Mouse (Mus musculus) intestine, embryonic 15.5 days (tissue): ENCODE measurements around the gene Pan2. TPM values are rescaled to one million over a fixed set of nuclear protein-coding genes. Genes with fewer than 3 reads are reported as not detected.
A peak's percentile ranks its signal among the peaks of the same experiment; 100 is the strongest.

ENCODE experiments used
- ATAC-seq: fragments of 200-750 bp; cut with Nextera tagmentation; 2 replicates; pipeline ENCODE4 v1.8.0; 2017; ENCODE audit warnings: moderate TSS enrichment, moderate library complexity
- H3K27ac ChIP-seq: fragments of 300-500 bp; sonication (generic); 2 replicates; pipeline ENCODE4 v1.5.1; 2015; ENCODE audit warnings: mild to moderate bottlenecking, inconsistent platforms
- H3K27me3 ChIP-seq: fragments of 300-500 bp; sonication (generic); replicated peaks from 2 replicates; pipeline ENCODE4 v1.6.1; 2015; ENCODE audit warnings: inconsistent platforms
- H3K36me3 ChIP-seq: fragments of 300-500 bp; sonication (generic); 2 replicates; pipeline ENCODE4 v1.6.1; 2015; ENCODE audit warnings: inconsistent platforms
- H3K4me1 ChIP-seq: fragments of 300-500 bp; sonication (generic); replicated peaks from 2 replicates; pipeline ENCODE4 v1.6.1; 2015; ENCODE audit warnings: inconsistent platforms
- H3K4me2 ChIP-seq: fragments of 300-500 bp; sonication (generic); replicated peaks from 2 replicates; pipeline ENCODE4 v1.6.1; 2015; ENCODE audit warnings: mild to moderate bottlenecking, inconsistent platforms
- H3K4me3 ChIP-seq: fragments of 300-500 bp; sonication (generic); replicated peaks from 2 replicates; pipeline ENCODE4 v1.5.1; 2015; ENCODE audit warnings: inconsistent platforms
- H3K9ac ChIP-seq: fragments of 300-500 bp; sonication (generic); 2 replicates; pipeline ENCODE4 v1.6.1; 2015; ENCODE audit warnings: inconsistent platforms
- H3K9me3 ChIP-seq: fragments of 300-500 bp; sonication (generic); 2 replicates; pipeline ENCODE4 v1.6.1; 2016; ENCODE audit warnings: inconsistent platforms
- WGBS: fragments of 180-500 bp; shearing (Covaris S2); methylation state at CpG from one replicate; pipeline ENCODE4 v1.1.7; 2015; 5-methylcytosine and 5-hydroxymethylcytosine counted together
- polyA plus RNA-seq: library from polyadenylated mRNA; unstranded; fragments of >200 nt; fragmentation: Nextera tagmentation; extraction: Ambion mirVana; gene quantifications from 2 replicates; pipeline ENCODE4 v1.2.1, GENCODE M21; 2015

Gene Pan2
- polyA plus RNA-seq, 1 experiment from 2014 or later, result 26.2 TPM

GRCm38 (mm10) chr10:128296370-128297090 lies 6.6 kb upstream of the Pan2 start:
- no peak overlapping the region for H3K27ac ChIP-seq
- peaks cover 10% of the 10 kb centered on the region; the same call in 1 of the 2 replicates for H3K4me1 ChIP-seq
- H3K27me3 ChIP-seq, result no peaks in the 10 kb centered on the region
- no peak overlapping the region for H3K9ac ChIP-seq
- H3K36me3 ChIP-seq, result 0 out of 2 replicates have a peak, but pooled peaks cover 3% of the 10 kb centered on the region
- no peak for ATAC-seq
- H3K4me2 ChIP-seq, result no peak overlapping the region
- no peaks in the 10 kb centered on the region for H3K9me3 ChIP-seq
- 73% methylated on average over 13 of the region's 13 CpGs for WGBS
- H3K4me3 ChIP-seq, result no peak overlapping the region

DNA sequence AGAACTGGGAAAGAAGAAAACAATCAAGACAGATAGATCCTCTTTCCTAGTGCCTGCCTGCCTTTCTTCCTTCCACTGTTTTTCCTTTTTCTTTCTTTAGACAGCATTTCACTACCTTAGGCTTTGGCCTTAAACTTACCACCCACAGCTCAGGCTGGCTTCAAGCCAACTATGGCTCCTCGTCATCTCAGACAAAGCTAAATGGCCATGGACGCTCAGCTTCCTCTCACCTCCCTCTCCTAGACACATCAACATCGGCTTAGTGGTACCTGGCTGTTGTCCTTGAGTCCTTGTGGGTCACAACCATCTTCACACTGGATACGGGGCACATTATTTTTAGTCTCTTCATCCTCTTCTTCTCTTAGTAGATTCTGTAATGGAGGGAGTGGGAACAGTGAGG lies 5.9 kb upstream of the Pan2 start:
- no peak for ATAC-seq
- Histone ChIP-seq H3K9ac (no peak overlapping the region), H3K27ac (0 out of 2 replicates have a peak overlapping the region, but pooled peaks have one; percentile 28), H3K4me3 (no peak overlapping the region), H3K27me3 (no peaks in the 10 kb centered on the region), H3K4me2 (no peak overlapping the region), H3K4me1 (peaks cover 10% of the 10 kb centered on the region; the same call in 1 of the 2 replicates), H3K36me3 (no peaks in the 10 kb centered on the region), H3K9me3 (no peaks in the 10 kb centered on the region)
- WGBS, result 62% methylated on average over 4 of the region's 4 CpGs

DNA sequence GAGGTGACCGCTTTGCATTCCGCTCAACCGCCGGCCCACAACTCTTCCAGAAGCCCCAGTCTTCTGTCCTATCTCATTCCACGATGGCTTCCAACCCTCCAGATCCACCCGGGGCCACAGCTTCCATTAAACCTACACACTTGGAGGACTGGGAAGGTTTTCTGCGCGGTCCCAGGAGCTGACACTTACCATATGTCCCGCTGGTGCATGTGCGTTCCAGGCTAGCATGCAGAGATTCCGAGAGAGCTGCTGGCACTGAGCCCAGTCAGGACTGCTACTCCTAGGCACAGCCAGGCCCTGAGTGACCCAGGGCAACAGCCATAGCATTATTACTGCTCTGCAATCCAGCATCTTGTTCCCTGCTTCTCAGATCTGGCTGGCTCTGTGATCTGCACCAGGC lies 5.5 kb upstream of the Pan2 start:
- H3K36me3 ChIP-seq, result no peaks in the 10 kb centered on the region
- no peak overlapping the region for H3K4me3 ChIP-seq
- no peaks in the 10 kb centered on the region for H3K9me3 ChIP-seq
- peak overlapping the region; percentile 28; the same call in 1 of the 2 replicates for H3K27ac ChIP-seq
- no peak overlapping the region for H3K9ac ChIP-seq
- WGBS, result 64% methylated on average over 11 of the region's 11 CpGs
- H3K27me3 ChIP-seq, result no peaks in the 10 kb centered on the region
- peaks cover 10% of the 10 kb centered on the region; the same call in 1 of the 2 replicates for H3K4me1 ChIP-seq
- ATAC-seq, result peak; percentile 60
- no peak overlapping the region for H3K4me2 ChIP-seq

GRCm38 (mm10) chr10:128298243-128298642 lies 4.9 kb upstream of the Pan2 start:
- 69% methylated on average over 6 of the region's 6 CpGs for WGBS
- Histone ChIP-seq H3K9me3 (no peaks in the 10 kb centered on the region), H3K4me1 (peaks cover 10% of the 10 kb centered on the region; the same call in 1 of the 2 replicates), H3K27ac (0 out of 2 replicates have a peak overlapping the region, but pooled peaks have one; percentile 28), H3K4me3 (no peak overlapping the region), H3K9ac (no peak overlapping the region), H3K4me2 (no peak overlapping the region), H3K36me3 (no peaks in the 10 kb centered on the region), H3K27me3 (no peaks in the 10 kb centered on the region)
- no peak for ATAC-seq

- H3K36me3 ChIP-seq, result no peaks in the 10 kb centered on the region
- no peak within 1 kb of the TSS for H3K4me2 ChIP-seq
- peak within 1 kb of the TSS; percentile 28; the same call in 1 of the 2 replicates for H3K27ac ChIP-seq
- ATAC-seq, result no peak
- peaks cover 10% of the 10 kb centered on the region; the same call in 1 of the 2 replicates for H3K4me1 ChIP-seq
- H3K27me3 ChIP-seq, result no peaks in the 10 kb centered on the region
- H3K9me3 ChIP-seq, result no peaks in the 10 kb centered on the region
- 80% methylated on average over 11 of the region's 11 CpGs for WGBS
- H3K4me3 ChIP-seq, result no peak within 1 kb of the TSS
- H3K9ac ChIP-seq, result no peak within 1 kb of the TSS
Observed at GRCm38 (mm10) chr10:128298702-128299171, 4.4 kb upstream of the Pan2 start, which contains the start of gene Il23a. Il23a (minus strand) TSS chr10:128298752.

DNA sequence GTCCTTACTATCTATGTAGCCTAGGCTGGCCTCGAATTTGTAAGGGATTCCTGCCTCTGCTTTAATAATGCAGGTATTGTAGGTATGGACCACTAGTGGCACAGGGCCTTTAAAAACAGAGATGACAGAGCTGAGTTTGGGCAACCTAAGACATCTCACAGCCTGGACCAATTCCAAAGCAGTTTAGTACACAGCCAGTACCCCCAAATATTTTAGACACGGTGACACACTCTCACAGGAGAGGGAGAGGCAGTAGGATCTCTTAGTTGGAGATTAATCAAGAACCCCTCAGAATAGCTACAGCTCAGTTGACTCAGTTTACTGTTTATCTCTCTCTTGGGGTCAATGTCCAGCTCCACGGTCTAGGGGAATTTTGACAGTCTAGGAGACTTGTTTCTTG lies 778 bp upstream of the Pan2 start:
- Histone ChIP-seq H3K27ac (peak overlapping the region; percentile 94), H3K4me3 (peak overlapping the region; percentile 42), H3K4me2 (peak overlapping the region; percentile 68), H3K36me3 (no peaks in the 10 kb centered on the region), H3K27me3 (no peaks in the 10 kb centered on the region), H3K4me1 (peaks cover 12% of the 10 kb centered on the region), H3K9ac (peak overlapping the region; percentile 54), H3K9me3 (no peaks in the 10 kb centered on the region)
- no peak for ATAC-seq
- WGBS, result 27% methylated on average over 3 of the region's 3 CpGs

DNA sequence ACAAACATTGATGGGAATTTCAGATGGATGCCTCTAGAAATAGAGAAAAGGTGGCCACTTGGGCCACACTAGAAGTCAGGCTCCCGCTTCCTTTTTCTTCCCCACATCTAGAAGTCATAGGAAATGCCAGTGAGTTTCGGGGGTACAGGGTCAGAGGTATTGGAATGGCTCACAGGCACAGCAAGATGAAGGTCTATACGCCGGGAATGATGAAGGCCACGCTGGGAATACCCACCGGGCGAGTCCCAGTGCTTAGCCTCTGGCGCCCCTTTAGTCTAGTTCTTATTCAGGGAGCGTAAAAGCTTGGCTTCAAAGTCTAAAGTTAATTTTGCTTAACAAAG lies 380 bp upstream of the Pan2 start:
- Histone ChIP-seq H3K9me3 (no peaks in the 10 kb centered on the region), H3K36me3 (no peaks in the 10 kb centered on the region), H3K27me3 (no peaks in the 10 kb centered on the region), H3K27ac (peak overlapping the region; percentile 94), H3K4me1 (peaks cover 9% of the 10 kb centered on the region), H3K4me3 (peak overlapping the region; percentile 42), H3K4me2 (peak overlapping the region; percentile 68), H3K9ac (peak overlapping the region; percentile 54)
- peak; percentile 59 for ATAC-seq
- 1% methylated on average over 9 of the region's 9 CpGs for WGBS

- 90% methylated on average over 7 of the region's 7 CpGs for WGBS
- H3K36me3 ChIP-seq, result peaks cover 16% of the 10 kb centered on the region; the same call in 1 of the 2 replicates
- H3K27ac ChIP-seq, result no peak overlapping the region; the same call in 1 of the 2 replicates
- H3K4me3 ChIP-seq, result no peak overlapping the region
- ATAC-seq, result no peak
- H3K9me3 ChIP-seq, result no peaks in the 10 kb centered on the region
- H3K4me2 ChIP-seq, result no peak overlapping the region
- no peaks in the 10 kb centered on the region; the same call in 1 of the 2 replicates for H3K4me1 ChIP-seq
- no peaks in the 10 kb centered on the region for H3K27me3 ChIP-seq
- no peak overlapping the region for H3K9ac ChIP-seq
Observed at GRCm38 (mm10) chr10:128309654-128310053, 6.5 kb downstream of the Pan2 start.

GRCm38 (mm10) chr10:128310177-128310576 lies 7.0 kb downstream of the Pan2 start:
- Histone ChIP-seq H3K4me3 (no peak overlapping the region), H3K4me1 (no peaks in the 10 kb centered on the region; the same call in 1 of the 2 replicates), H3K27me3 (no peaks in the 10 kb centered on the region), H3K9ac (0 out of 2 replicates have a peak overlapping the region, but pooled peaks have one; percentile 19), H3K27ac (no peak overlapping the region; the same call in 1 of the 2 replicates), H3K36me3 (peaks cover 19% of the 10 kb centered on the region; the same call in 1 of the 2 replicates), H3K4me2 (no peak overlapping the region), H3K9me3 (no peaks in the 10 kb centered on the region)
- ATAC-seq, result peak; percentile 47
- 53% methylated on average over 11 of the region's 11 CpGs for WGBS

GRCm38 (mm10) chr10:128310902-128311301 lies 7.8 kb downstream of the Pan2 start:
- WGBS, result 77% methylated on average over 4 of the region's 4 CpGs
- no peaks in the 10 kb centered on the region; the same call in 1 of the 2 replicates for H3K4me1 ChIP-seq
- H3K9ac ChIP-seq, result no peak overlapping the region
- peaks cover 24% of the 10 kb centered on the region; the same call in 1 of the 2 replicates for H3K36me3 ChIP-seq
- no peak overlapping the region for H3K4me2 ChIP-seq
- no peak overlapping the region for H3K4me3 ChIP-seq
- no peaks in the 10 kb centered on the region for H3K9me3 ChIP-seq
- no peaks in the 10 kb centered on the region for H3K27me3 ChIP-seq
- ATAC-seq, result no peak
- no peak overlapping the region for H3K27ac ChIP-seq

DNA sequence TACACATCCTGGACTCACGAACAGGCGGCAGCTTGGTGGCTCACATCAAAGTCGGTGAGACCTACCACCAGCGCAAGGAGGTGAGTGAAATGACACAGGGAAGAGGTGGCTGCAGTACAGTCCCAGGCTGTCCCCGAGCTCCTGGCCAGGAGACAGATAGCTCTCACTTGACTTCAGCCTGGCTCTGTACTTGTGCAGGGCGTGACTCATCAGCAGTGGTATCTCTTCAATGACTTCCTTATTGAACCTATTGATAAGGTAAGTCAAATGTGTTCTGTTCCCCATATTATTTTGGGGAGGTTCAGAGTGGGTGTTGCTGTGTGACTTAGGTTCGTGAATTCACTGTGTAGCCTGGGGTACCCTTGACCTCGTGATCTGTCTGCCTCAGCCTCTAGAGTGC lies 12.4 kb downstream of the Pan2 start:
- H3K4me3 ChIP-seq, result no peak overlapping the region
- H3K9ac ChIP-seq, result no peak overlapping the region
- no peaks in the 10 kb centered on the region for H3K9me3 ChIP-seq
- 89% methylated on average over 8 of the region's 8 CpGs for WGBS
- H3K27me3 ChIP-seq, result no peaks in the 10 kb centered on the region
- peaks cover 42% of the 10 kb centered on the region for H3K36me3 ChIP-seq
- H3K27ac ChIP-seq, result no peak overlapping the region
- no peaks in the 10 kb centered on the region for H3K4me1 ChIP-seq
- no peak; the same call in 1 of the 2 replicates for ATAC-seq
- no peak overlapping the region for H3K4me2 ChIP-seq

DNA sequence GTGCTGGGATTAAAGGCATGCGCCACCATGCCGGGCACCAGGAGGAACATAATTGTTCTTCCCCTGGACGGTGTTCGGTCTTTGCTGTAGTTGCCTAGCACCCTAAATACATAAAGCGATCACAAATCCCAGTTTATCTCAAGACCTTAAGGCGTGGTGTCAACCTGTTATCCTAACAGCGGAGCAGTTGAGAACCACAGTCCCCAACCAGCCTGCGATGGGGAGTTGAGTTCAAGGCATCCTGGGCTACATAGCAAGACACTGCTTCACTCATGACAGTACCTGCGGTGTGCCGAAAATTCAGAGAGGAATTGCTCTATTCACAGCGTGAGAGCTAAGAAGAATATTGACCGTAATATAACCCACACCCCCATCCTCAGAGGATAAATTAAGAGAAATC lies 18.5 kb downstream of the Pan2 start:
- 0 out of 2 replicates have a peak overlapping the region, but pooled peaks have one; percentile 11 for H3K9ac ChIP-seq
- peak overlapping the region; percentile 42 for H3K27ac ChIP-seq
- peak overlapping the region; percentile 91 for H3K4me3 ChIP-seq
- no peaks in the 10 kb centered on the region for H3K9me3 ChIP-seq
- WGBS, result 44% methylated on average over 12 of the region's 12 CpGs
- no peak for ATAC-seq
- H3K4me2 ChIP-seq, result peak overlapping the region; percentile 78
- no peaks in the 10 kb centered on the region for H3K27me3 ChIP-seq
- H3K4me1 ChIP-seq, result peaks cover 10% of the 10 kb centered on the region; the same call in 1 of the 2 replicates
- peaks cover 35% of the 10 kb centered on the region for H3K36me3 ChIP-seq
